26 mouse cellular contexts compared by ENCODE assay signal in genomic region chr11:61497490-61497889, GRCm38 (mm10). TPM values are rescaled to one million over a fixed set of nuclear protein-coding genes. Genes with fewer than 3 reads are reported as not detected.
DNase-seq lines count a peak whose midpoint lies in the region; ATAC-seq and TF ChIP-seq lines count a peak whose summit lies in the region.
"Had no signal": no experiment of that assay in that cellular context is flagged by ENCODE, and none has a peak within 500 bp of the region (broad histone marks: within the 10 kb centered on the region; RNA-seq: fewer than 3 reads in every experiment).

No protein-coding gene starts in this region.

- no peak overlapping the region for H3K9ac ChIP-seq in MEL (ENCODE audit: control insufficient read depth, low read depth, low read length, poor library complexity, severe bottlenecking)
- no peak overlapping the region for H3K9ac ChIP-seq in hindbrain, embryonic 12.5 days
- no peak overlapping the region for H3K9ac ChIP-seq in kidney, embryonic 16.5 days (replicated peaks; ENCODE audit: low read length)

- peaks cover 5 to 42% of the 10 kb centered on the region in 2 experiments for H3K4me1 ChIP-seq in MEL (ENCODE audit: control insufficient read depth in 1 of 2, insufficient read depth in 2 of 2, low read length in 2 of 2)
- H3K4me1 ChIP-seq in bone marrow macrophage, adult 2 months (ENCODE audit: control insufficient read depth, insufficient read depth, low read length): peaks cover 40% of the 10 kb centered on the region
- H3K4me1 ChIP-seq in hindbrain, embryonic 12.5 days: peaks cover 12% of the 10 kb centered on the region
- H3K4me1 ChIP-seq in kidney, embryonic 16.5 days (ENCODE audit: insufficient read depth, low read length): peaks cover 14% of the 10 kb centered on the region

- peak overlapping the region; percentile 33; the same call in 1 of the 2 replicates for H3K27ac ChIP-seq in MEL (ENCODE audit: control insufficient read depth, low read depth, low read length)
- H3K27ac ChIP-seq in bone marrow macrophage, adult 2 months (ENCODE audit: insufficient read depth, low read depth, low read length): peak overlapping the region; percentile 32; the same call in 1 of the 2 replicates
- peak overlapping the region; percentile 19; the same call in 1 of the 2 replicates for H3K27ac ChIP-seq in macrophage
- H3K27ac ChIP-seq in hindbrain, embryonic 12.5 days: no peak overlapping the region
- H3K27ac ChIP-seq in kidney, embryonic 16.5 days (ENCODE audit: low read length): no peak overlapping the region

- H3K79me2 ChIP-seq in MEL (ENCODE audit: control insufficient read depth, insufficient read depth, low read length, poor library complexity): peaks cover 7% of the 10 kb centered on the region; the same call in 1 of the 2 replicates
- H3K79me2 ChIP-seq in macrophage (ENCODE audit: inconsistent target): peaks cover 13% of the 10 kb centered on the region

- DNase-seq in MEL (ENCODE audit: low read depth, low spot score) (peak; percentile 91), MEL-GATA-1-ER (ENCODE audit: extremely low read depth, low read depth) (peak; percentile 74)
- DNase-seq in spleen, postnatal 10 days (ENCODE audit: low spot score in 2 of 2): no peak
- no peak for DNase-seq in adrenal gland, postnatal 25 days
- DNase-seq: adrenal gland, adult 2 months; adrenal gland, adult 8-10 months; adrenal gland, postnatal 10 days; adrenal gland, postnatal 14 days; adrenal gland, postnatal 36 days; B cell, adult 2 months; cerebellum, adult 11 months; cerebellum, adult 11-12 months; cerebellum, adult 18-20 months; cerebellum, adult 2 months; cerebellum, adult 8-10 months; cerebellum, adult 9-10 months had no signal

- peak; percentile 79 to 84 for TF ChIP-seq EP300 in MEL (IDR thresholded peaks at IDR 0.05; ENCODE audit: low read depth in 1 of 2, low read length in 2 of 2)

- 17% methylated on average over 1 of the region's 1 CpGs for WGBS in macrophage (ENCODE audit: missing documents)
- WGBS in hindbrain, embryonic 12.5 days: 67% methylated on average over 1 of the region's 1 CpGs
- 86% methylated on average over 1 of the region's 1 CpGs for WGBS in kidney, embryonic 16.5 days

- no peaks in the 10 kb centered on the region for H3K9me3 ChIP-seq in MEL (replicated peaks; ENCODE audit: insufficient read depth, low read length)
- no peaks in the 10 kb centered on the region for H3K9me3 ChIP-seq in hindbrain, embryonic 12.5 days (replicated peaks)
- no peaks in the 10 kb centered on the region for H3K9me3 ChIP-seq in kidney, embryonic 16.5 days (ENCODE audit: low read length)
- H3K9me3 ChIP-seq: G1E had no signal

- no peak for ATAC-seq in hindbrain, embryonic 12.5 days (ENCODE audit: low FRiP score)
- ATAC-seq in kidney, embryonic 16.5 days (ENCODE audit: low FRiP score, low TSS enrichment): no peak
- ATAC-seq: activated CD4-positive, CD25-positive, alpha-beta regulatory T cell, adult 4 months; CD4-positive, CD25-positive, alpha-beta regulatory T cell, adult 4 months; Patski had no signal

- no peaks in the 10 kb centered on the region for H3K27me3 ChIP-seq in MEL (ENCODE audit: control insufficient read depth in 1 of 2, insufficient read depth in 2 of 2, low read length in 2 of 2)
- H3K27me3 ChIP-seq in hindbrain, embryonic 12.5 days: no peaks in the 10 kb centered on the region
- H3K27me3 ChIP-seq in kidney, embryonic 16.5 days (ENCODE audit: insufficient read depth, low read length): no peaks in the 10 kb centered on the region
- H3K27me3 ChIP-seq: CH12.LX, Patski had no signal

- H3K36me3 ChIP-seq in MEL (ENCODE audit: control insufficient read depth in 1 of 2, insufficient read depth in 2 of 2, low read length in 2 of 2) (peaks cover 0 to 36% of the 10 kb centered on the region in 2 experiments; a peak in 2 of 4 replicates), macrophage (ENCODE audit: inconsistent target) (no peaks in the 10 kb centered on the region)
- peaks cover 2% of the 10 kb centered on the region; the same call in 1 of the 2 replicates for H3K36me3 ChIP-seq in hindbrain, embryonic 12.5 days
- H3K36me3 ChIP-seq in kidney, embryonic 16.5 days (ENCODE audit: insufficient read depth, low read length): peaks cover 3% of the 10 kb centered on the region; the same call in 1 of the 2 replicates

- H3K4me3 ChIP-seq in MEL (ENCODE audit: control insufficient read depth in 1 of 2, insufficient read depth in 1 of 2, low read depth in 2 of 2, low read length in 2 of 2) (no peak overlapping the region), macrophage (ENCODE audit: inconsistent target) (no peak overlapping the region)
- no peak overlapping the region for H3K4me3 ChIP-seq in bone marrow macrophage, adult 2 months (ENCODE audit: insufficient read depth, low read length)
- no peak overlapping the region for H3K4me3 ChIP-seq in hindbrain, embryonic 12.5 days
- no peak overlapping the region for H3K4me3 ChIP-seq in kidney, embryonic 16.5 days (ENCODE audit: low read length)

- no peak for TF ChIP-seq CTCF in MEL (IDR thresholded peaks at IDR 0.05 in 2 of 3, conservative IDR thresholded peaks at IDR 0.05 in 1 of 3; ENCODE audit: control insufficient read depth in 1 of 3, insufficient read depth in 1 of 3, low read depth in 2 of 3, low read length in 3 of 3, poor library complexity in 1 of 3, severe bottlenecking in 1 of 3)
- no peak for TF ChIP-seq CTCF in bone marrow macrophage, adult 2 months (IDR thresholded peaks at IDR 0.05; ENCODE audit: low read depth, low read length)

- TF ChIP-seq RAD21 in MEL (IDR thresholded peaks at IDR 0.05; ENCODE audit: low read depth, low read length): no peak

- no peak for TF ChIP-seq POLR2A in MEL (IDR thresholded peaks at IDR 0.05; ENCODE audit: control insufficient read depth in 1 of 2, insufficient read depth in 1 of 2, low read depth in 1 of 2, low read length in 2 of 2, poor library complexity in 1 of 2)
- TF ChIP-seq POLR2A in bone marrow macrophage, adult 2 months (IDR thresholded peaks at IDR 0.05; ENCODE audit: borderline replicate concordance, low read depth, low read length): no peak

- H3K4me2 ChIP-seq in hindbrain, embryonic 12.5 days (replicated peaks): no peak overlapping the region
- H3K4me2 ChIP-seq in kidney, embryonic 16.5 days (replicated peaks; ENCODE audit: low read depth, low read length): no peak overlapping the region

RNA-seq across cellular contexts. Expression of gene Mapk7, which starts 3.3 kb away (rescaled TPM):
- total RNA-seq in MEL (2012; rRNA removed): 12.6 and 12.7 TPM in 2 replicates
- polyA plus RNA-seq in MEL (2012; ENCODE audit: insufficient read depth in 1 of 2, insufficient read length in 2 of 2, low read depth in 1 of 2, low replicate concordance in 2 of 2, missing spikeins in 1 of 2): 10 to 100 TPM in 1 of 2 experiments, not detected in 1; 25.3 TPM
- 25.9 and 27.2 TPM in 2 replicates for polyA plus RNA-seq in bone marrow macrophage, adult 2 months (2012; ENCODE audit: insufficient read depth, insufficient read length, missing spikeins)
- total RNA-seq in macrophage (2018; cell fraction: chromatin; rRNA removed): 10 to 100 TPM; 12.8 to 89.2 (median 47.6) TPM
- 10 to 100 TPM; 16.0 to 49.3 (median 36.1) TPM for total RNA-seq in macrophage (2018; cell fraction: cytosol; rRNA removed)
- 10 to 100 TPM; 18.1 to 76.5 (median 47.4) TPM for total RNA-seq in macrophage (2018; cell fraction: nucleus; rRNA removed)
- polyA plus RNA-seq in macrophage (2018): 28.5 to 49.5 TPM (median 37.8 TPM) in 3 replicates
- polyA plus RNA-seq in hindbrain, embryonic 12.5 days (2016; fragmentation: Nextera tagmentation; extraction: Ambion mirVana): 89.0 and 94.9 TPM in 2 replicates
- 21.6 and 23.9 TPM in 2 replicates for total RNA-seq in adrenal gland, postnatal 25 days (2021)
- polyA plus RNA-seq in kidney, embryonic 16.5 days (2015; fragmentation: Nextera tagmentation; extraction: Ambion mirVana): 62.5 and 65.0 TPM in 2 replicates

RNA-seq across cellular contexts. Expression of gene B9d1, which starts 7.5 kb away (rescaled TPM):
- 27.2 and 29.5 TPM in 2 replicates for total RNA-seq in MEL (2012; rRNA removed)
- polyA plus RNA-seq in MEL (2012; ENCODE audit: insufficient read depth in 1 of 2, insufficient read length in 2 of 2, low read depth in 1 of 2, low replicate concordance in 2 of 2, missing spikeins in 1 of 2) (10 to 100 TPM in 1 of 2 experiments, not detected in 1; 22.5 TPM), macrophage (2018) (0.59 to 0.91 TPM in 2 of 3 replicates, not detected in the other)
- 2.8 TPM in 1 of 2 replicates, not detected in the other for polyA plus RNA-seq in bone marrow macrophage, adult 2 months (2012; ENCODE audit: insufficient read depth, insufficient read length, missing spikeins)
- total RNA-seq in macrophage (2018; cell fraction: chromatin; rRNA removed): 1 to 10 TPM in 2 of 26 experiments, not detected in 24; 2.7 to 4.0 TPM
- total RNA-seq in macrophage (2018; cell fraction: cytosol; rRNA removed): 1 to 10 TPM in 7 of 26 experiments, under 1 TPM in 15, not detected in 4; 0.24 to 1.6 (median 0.71) TPM
- 1 to 10 TPM in 2 of 26 experiments, under 1 TPM in 1, not detected in 23; 0.83 to 1.7 (median 1.6) TPM for total RNA-seq in macrophage (2018; cell fraction: nucleus; rRNA removed)
- 32.0 and 33.8 TPM in 2 replicates for polyA plus RNA-seq in hindbrain, embryonic 12.5 days (2016; fragmentation: Nextera tagmentation; extraction: Ambion mirVana)
- total RNA-seq in adrenal gland, postnatal 25 days (2021): 13.8 and 19.9 TPM in 2 replicates
- 47.1 and 53.8 TPM in 2 replicates for polyA plus RNA-seq in kidney, embryonic 16.5 days (2015; fragmentation: Nextera tagmentation; extraction: Ambion mirVana)

RNA-seq across cellular contexts. Expression of gene Mfap4, which starts 12.3 kb away (rescaled TPM):
- total RNA-seq in MEL (2012; rRNA removed): not detected in 2 replicates
- not detected for polyA plus RNA-seq in MEL (2012; ENCODE audit: insufficient read depth in 1 of 2, insufficient read length in 2 of 2, low read depth in 1 of 2, low replicate concordance in 2 of 2, missing spikeins in 1 of 2)
- not detected in 2 replicates for polyA plus RNA-seq in bone marrow macrophage, adult 2 months (2012; ENCODE audit: insufficient read depth, insufficient read length, missing spikeins)
- total RNA-seq in macrophage (2018; cell fraction: chromatin; rRNA removed): 10 to 100 TPM in 1 of 26 experiments, 1 to 10 TPM in 1, under 1 TPM in 3, not detected in 21; 0.36 to 56.8 (median 0.46) TPM
- total RNA-seq in macrophage (2018; cell fraction: cytosol; rRNA removed): not detected
- total RNA-seq in macrophage (2018; cell fraction: nucleus; rRNA removed): 1 to 10 TPM in 1 of 26 experiments, not detected in 25; 6.8 TPM
- not detected in 3 replicates for polyA plus RNA-seq in macrophage (2018)
- polyA plus RNA-seq in hindbrain, embryonic 12.5 days (2016; fragmentation: Nextera tagmentation; extraction: Ambion mirVana): 131 and 160 TPM in 2 replicates
- total RNA-seq in adrenal gland, postnatal 25 days (2021): 3.5 and 4.2 TPM in 2 replicates
- 164 and 181 TPM in 2 replicates for polyA plus RNA-seq in kidney, embryonic 16.5 days (2015; fragmentation: Nextera tagmentation; extraction: Ambion mirVana)
- total RNA-seq: CH12.LX had no signal
- polyA plus RNA-seq: activated CD4-positive, CD25-positive, alpha-beta regulatory T cell, adult 4 months; C2C12; CD4-positive, CD25-positive, alpha-beta regulatory T cell, adult 4 months; G1E; Patski had no signal

RNA-seq across cellular contexts. Expression of gene Rnf112, which starts 43.6 kb away (rescaled TPM):
- total RNA-seq in MEL (2012; rRNA removed): not detected in 2 replicates
- polyA plus RNA-seq in MEL (2012; ENCODE audit: insufficient read depth in 1 of 2, insufficient read length in 2 of 2, low read depth in 1 of 2, low replicate concordance in 2 of 2, missing spikeins in 1 of 2) (not detected), macrophage (2018) (not detected in 3 replicates)
- polyA plus RNA-seq in bone marrow macrophage, adult 2 months (2012; ENCODE audit: insufficient read depth, insufficient read length, missing spikeins): not detected in 2 replicates
- total RNA-seq in macrophage (2018; cell fraction: chromatin; rRNA removed): not detected
- not detected for total RNA-seq in macrophage (2018; cell fraction: cytosol; rRNA removed)
- not detected for total RNA-seq in macrophage (2018; cell fraction: nucleus; rRNA removed)
- polyA plus RNA-seq in hindbrain, embryonic 12.5 days (2016; fragmentation: Nextera tagmentation; extraction: Ambion mirVana): 5.1 and 7.3 TPM in 2 replicates
- total RNA-seq in adrenal gland, postnatal 25 days (2021): 1.2 and 2.4 TPM in 2 replicates
- 0.25 and 0.33 TPM in 2 replicates for polyA plus RNA-seq in kidney, embryonic 16.5 days (2015; fragmentation: Nextera tagmentation; extraction: Ambion mirVana)
- total RNA-seq: CH12.LX had no signal
- polyA plus RNA-seq: activated CD4-positive, CD25-positive, alpha-beta regulatory T cell, adult 4 months; C2C12; CD4-positive, CD25-positive, alpha-beta regulatory T cell, adult 4 months; G1E; Patski had no signal

Comparison
In these comparisons a context has a peak if more than half of its experiments do, and no peak if none do; other contexts are left out.
1. DNase-seq: peak in MEL (single experiment) and MEL-GATA-1-ER (single experiment); none in spleen, postnatal 10 days (0 of 2) and adrenal gland, postnatal 25 days (single experiment).
2. H3K27ac ChIP-seq: peak in MEL (single experiment), bone marrow macrophage, adult 2 months (single experiment) and macrophage (single experiment); none in hindbrain, embryonic 12.5 days (single experiment) and kidney, embryonic 16.5 days (single experiment).
3. RNA of gene Mfap4, which starts 12.3 kb away (polyA plus RNA-seq): 164 to 181 TPM in kidney, embryonic 16.5 days and 131 to 160 TPM in hindbrain, embryonic 12.5 days; not detected in macrophage, not detected in MEL and not detected in bone marrow macrophage, adult 2 months; every median in the first group is over 100 times any median in the second.